In the genomic region with DNA sequence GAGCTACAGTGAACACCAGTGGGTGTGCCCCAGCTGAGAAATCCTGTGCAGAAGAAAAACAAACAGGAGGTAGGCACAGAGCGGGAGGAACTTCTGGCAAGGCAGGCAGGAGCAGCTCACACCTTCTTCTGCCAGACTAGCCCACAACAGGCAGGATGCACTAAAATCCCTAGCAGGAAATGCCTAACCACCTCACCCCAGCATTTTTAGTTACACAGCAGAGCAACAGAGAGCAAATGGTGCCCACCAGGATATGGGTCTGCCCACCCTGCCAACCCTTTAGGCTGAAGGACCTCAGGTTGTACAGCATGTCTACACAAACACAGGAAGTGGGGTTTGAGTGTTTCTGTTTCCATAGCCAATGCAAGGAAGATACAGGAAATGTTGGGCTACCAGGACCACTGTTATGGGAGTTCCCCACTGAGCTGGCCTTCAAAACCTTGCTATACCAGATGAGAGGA, we compare ENCODE assay signal across 11 mouse cellular contexts. TPM values are rescaled to one million over a fixed set of nuclear protein-coding genes. Genes with fewer than 3 reads are reported as not detected.
DNase-seq lines count a peak whose midpoint lies in the region; ATAC-seq lines count a peak whose summit lies in the region.
"Had no signal": no experiment of that assay in that cellular context is flagged by ENCODE, and none has a peak within 500 bp of the region (broad histone marks: within the 10 kb centered on the region; RNA-seq: fewer than 3 reads in every experiment).

No protein-coding gene starts in this region.

- DNase-seq in kidney, postnatal 10 days: peak; percentile 12
- no peak for DNase-seq in kidney, adult 18-20 months
- peak; percentile 42 to 50 for DNase-seq in natural killer cell, adult 2 months (ENCODE audit: low spot score in 2 of 2)
- DNase-seq in urinary bladder, postnatal 25 days (ENCODE audit: low spot score): no peak
- DNase-seq in embryo, embryonic 10.5 days (ENCODE audit: low spot score): no peak
- DNase-seq in c-Kit-positive CD71-positive TER-119-positive erythroid progenitor cells, embryonic 14.5 days (ENCODE audit: low spot score): no peak
- DNase-seq: cerebellum, adult 9-10 months; gastrocnemius, postnatal 10 days; midbrain, embryonic 14.5 days had no signal

- peak; percentile 67 for ATAC-seq in CD4-positive, CD25-positive, alpha-beta regulatory T cell, adult 4 months
- peak; percentile 73 for ATAC-seq in inflammation-experienced regulatory T-cells, adult 6 months

RNA-seq across cellular contexts. Expression of a gene that starts 4.2 kb away (rescaled TPM):
- polyA plus RNA-seq in CD4-positive, CD25-positive, alpha-beta regulatory T cell, adult 4 months (2017; shearing (Covaris generic)): 10 to 100 TPM; 63.0 to 78.7 TPM
- polyA plus RNA-seq in inflammation-experienced regulatory T-cells, adult 6 months (2017; shearing (Covaris generic)): 10 to 100 TPM; 61.4 to 67.5 (median 65.3) TPM

RNA-seq across cellular contexts. Expression of a gene that starts 39.0 kb away (rescaled TPM):
- polyA plus RNA-seq in CD4-positive, CD25-positive, alpha-beta regulatory T cell, adult 4 months (2017; shearing (Covaris generic)): under 1 TPM in 1 of 2 experiments, not detected in 1; 0.17 TPM
- not detected for polyA plus RNA-seq in inflammation-experienced regulatory T-cells, adult 6 months (2017; shearing (Covaris generic))

Comparison
In these comparisons a context has a peak if more than half of its experiments do, and no peak if none do; other contexts are left out.
1. DNase-seq: peak in kidney, postnatal 10 days (single experiment) and natural killer cell, adult 2 months (2 of 2); none in kidney, adult 18-20 months (single experiment), urinary bladder, postnatal 25 days (single experiment), embryo, embryonic 10.5 days (single experiment) and c-Kit-positive CD71-positive TER-119-positive erythroid progenitor cells, embryonic 14.5 days (single experiment).